Mouse (Mus musculus) left cerebral cortex, postnatal 14 days (tissue): Measurements from ENCODE around the gene Mapk3. TPM values are rescaled to one million over a fixed set of nuclear protein-coding genes. Genes with fewer than 3 reads are reported as not detected.
"Not testable (repeated sequence)": the region's sequence is repeated elsewhere in the genome, so short reads cannot be mapped to it uniquely, and the experiment has no call there.

Experiments used
- DNase-seq, 2 experiments: peaks; one replicate each; pipeline ENCODE4 v3.0.0; 2021 to 2022; ENCODE audit warnings: low spot score in 2 of 2, mixed read lengths in 1 of 2
- intact Hi-C: fragments of 180-260 bp; cut with DNase I; formaldehyde crosslinking; loops from one replicate; pipeline ENCODE4 v1.15.1; 2025
- long read RNA-seq, 2 experiments: library from polyadenylated mRNA; stranded (forward); transcript quantifications; one replicate each; pipeline ENCODE4 v2.0.0; 2021
- total RNA-seq, 2 experiments: library from RNA; stranded (reverse); gene quantifications; 2 replicates each; pipeline ENCODE4 v1.2.3; 2021

The Mapk3 gene
- 100 to 1,000 TPM; 209 to 214 TPM for total RNA-seq
- long read RNA-seq, experiment 1, transcript Mapk3-202 (9 exons, 1,800 nt): major isoform, 92 of 125 reads
- long read RNA-seq, experiment 1, partial matches to known transcripts: 22 of 125 reads
- long read RNA-seq, experiment 1, other reads (novel, unspliced or antisense): 11 of 125 reads
- long read RNA-seq, experiment 2, transcript Mapk3-202 (9 exons, 1,800 nt): major isoform, 73 of 106 reads
- long read RNA-seq, experiment 2, partial matches to known transcripts: 19 of 106 reads
- long read RNA-seq, experiment 2, other reads (novel, unspliced or antisense): 12 of 106 reads

GRCm38 (mm10) chr7:126759050-126759671 is at the start of gene Mapk3:
Mapk3 (plus strand) TSS chr7:126759601.
- intact Hi-C loops: no loop called here
- peak; percentile 91 to 94 for DNase-seq

- intact Hi-C loops: no loop called here
- DNase-seq: no peak
These were observed 49.1 kb upstream of the Mapk3 start for GRCm38 (mm10) chr7:126710266-126710665.

DNA sequence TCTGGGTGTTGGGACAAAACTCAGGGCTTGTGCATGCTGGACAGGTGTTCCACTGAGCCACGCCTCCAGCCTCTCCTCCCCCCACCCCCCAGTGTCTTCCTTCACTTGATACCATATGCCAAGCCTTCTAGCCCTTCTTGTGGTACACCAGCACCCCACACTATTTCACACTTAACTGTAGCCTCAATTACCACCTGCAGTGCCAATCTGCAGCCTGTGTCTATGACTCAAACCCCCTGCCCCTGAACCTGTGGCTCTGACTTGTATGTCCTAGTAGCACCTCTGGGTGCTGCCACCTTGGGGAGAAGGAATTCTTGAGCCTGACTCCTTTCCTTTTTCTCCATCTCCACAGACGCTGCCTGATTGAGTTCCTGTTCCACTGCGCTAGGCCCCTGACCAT is 47.5 kb upstream of the Mapk3 start:
- DNase-seq: no peak
- intact Hi-C loops: no loop called here

DNA sequence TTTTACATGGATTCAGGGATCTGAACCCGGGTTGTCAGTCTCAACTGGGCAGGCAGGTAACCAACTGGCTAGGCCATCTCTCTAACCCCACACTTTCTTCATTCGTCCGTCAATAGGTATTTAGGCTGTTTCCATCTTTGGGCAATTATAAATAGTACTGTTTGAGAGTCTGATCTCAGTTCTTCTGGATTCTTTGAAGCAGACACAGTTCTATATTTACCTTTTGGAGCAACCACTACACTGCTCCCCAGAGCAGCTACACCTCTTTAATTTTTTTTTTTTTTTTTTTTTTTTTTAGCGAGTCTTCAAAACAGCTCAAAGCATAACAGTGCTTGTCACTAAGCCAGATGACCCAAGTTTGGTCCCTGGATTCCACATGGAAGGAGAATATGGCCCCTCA is 43.7 kb upstream of the Mapk3 start:
- no peak for DNase-seq
- intact Hi-C loops: no loop called here

- no peak for DNase-seq
- intact Hi-C loops: no loop called here
These were observed 41.8 kb upstream of the Mapk3 start for GRCm38 (mm10) chr7:126717566-126717965.

DNA sequence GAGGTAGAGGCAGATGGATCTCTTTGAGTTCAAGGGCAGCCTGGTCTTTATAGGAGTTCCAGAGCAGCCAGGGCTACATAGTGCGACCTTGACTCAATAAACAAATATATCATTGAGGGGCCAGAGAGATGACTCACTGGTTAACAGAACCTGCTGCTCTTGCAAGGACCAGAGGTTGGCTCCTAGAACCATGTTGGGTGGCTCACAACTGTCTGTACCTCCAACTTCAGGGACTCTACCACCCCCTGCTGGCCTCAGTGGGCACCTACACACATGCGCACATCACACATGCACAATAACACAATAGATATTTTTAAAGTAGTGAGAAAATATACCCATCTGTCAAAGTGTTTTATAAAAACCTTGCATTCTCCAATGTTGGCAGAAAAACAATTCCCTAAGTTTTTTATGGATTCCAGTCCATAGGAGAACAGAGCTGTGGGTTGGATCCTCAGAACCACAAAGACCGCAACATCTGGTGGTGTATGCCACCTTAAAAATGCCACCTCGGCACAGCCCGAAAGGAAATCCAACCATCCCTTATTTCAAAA is 40.5 kb upstream of the Mapk3 start:
- intact Hi-C loops: no loop called here
- DNase-seq: no peak

DNA sequence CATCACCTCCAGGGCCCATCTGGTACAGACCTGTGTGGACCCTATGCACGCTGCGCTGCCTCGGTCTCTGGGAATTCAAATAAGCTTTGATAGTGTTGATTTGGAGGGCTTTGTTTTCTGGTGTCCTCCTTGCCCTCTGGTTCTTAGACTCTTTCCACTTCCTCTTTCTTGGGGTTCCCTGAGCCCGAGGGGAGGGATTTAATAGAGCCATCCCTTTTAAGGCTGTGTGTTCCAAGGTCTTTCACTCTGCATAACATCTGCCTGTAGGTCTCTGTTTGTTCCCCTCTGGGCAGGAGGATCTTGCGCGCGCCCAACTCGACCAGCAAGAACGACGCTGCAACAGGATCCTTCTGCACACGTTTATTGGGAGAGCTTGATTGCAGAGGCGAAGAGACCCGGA is 37.8 kb upstream of the Mapk3 start:
- no peak for DNase-seq
- intact Hi-C loops: no loop called here

- DNase-seq: no peak
- intact Hi-C loops: no loop called here
These were observed 34.3 kb upstream of the Mapk3 start for GRCm38 (mm10) chr7:126725077-126725476.

DNA sequence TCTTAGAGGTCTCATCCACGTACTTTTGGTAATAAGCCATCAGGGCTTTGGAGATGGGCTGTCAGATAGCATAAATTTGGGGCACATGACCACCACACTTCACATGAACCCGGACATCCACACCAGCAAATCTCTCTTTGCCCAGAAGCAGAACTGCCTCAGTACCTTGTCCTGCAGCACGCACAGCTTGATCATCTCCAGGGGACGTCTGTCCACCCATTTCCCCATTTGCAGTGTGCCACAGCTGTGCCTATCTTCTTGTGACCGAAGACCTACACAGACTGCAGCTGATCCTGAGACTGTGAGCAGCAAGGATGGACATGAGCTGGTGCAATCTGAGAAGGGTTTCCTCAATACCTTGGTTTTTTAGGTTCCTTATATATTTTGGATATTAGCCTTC is 33.7 kb upstream of the Mapk3 start:
- intact Hi-C loops: no loop called here
- no peak for DNase-seq

GRCm38 (mm10) chr7:126730256-126730789 is 29.1 kb upstream of the Mapk3 start:
- DNase-seq, intact Hi-C loops: not testable (repeated sequence)

DNA sequence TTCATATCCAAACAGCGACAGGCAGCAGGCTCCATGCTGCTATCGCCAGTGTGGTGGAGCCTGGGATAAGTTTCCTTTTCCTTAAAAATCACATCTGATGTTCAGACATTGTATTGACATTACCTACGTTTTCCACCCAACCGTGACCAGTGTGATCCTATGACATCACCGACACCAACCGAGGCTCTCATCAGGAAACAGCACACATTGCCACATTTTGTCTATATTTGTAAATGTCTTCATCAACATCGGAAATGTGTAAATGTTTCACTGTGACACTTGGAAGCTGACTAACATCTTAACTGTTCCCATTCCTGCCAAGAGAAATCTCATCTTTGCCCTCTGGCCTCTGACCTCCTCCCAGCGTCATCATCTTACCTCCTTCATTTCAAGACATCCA is 23.3 kb upstream of the Mapk3 start:
- intact Hi-C loops: no loop called here
- no peak for DNase-seq

DNA sequence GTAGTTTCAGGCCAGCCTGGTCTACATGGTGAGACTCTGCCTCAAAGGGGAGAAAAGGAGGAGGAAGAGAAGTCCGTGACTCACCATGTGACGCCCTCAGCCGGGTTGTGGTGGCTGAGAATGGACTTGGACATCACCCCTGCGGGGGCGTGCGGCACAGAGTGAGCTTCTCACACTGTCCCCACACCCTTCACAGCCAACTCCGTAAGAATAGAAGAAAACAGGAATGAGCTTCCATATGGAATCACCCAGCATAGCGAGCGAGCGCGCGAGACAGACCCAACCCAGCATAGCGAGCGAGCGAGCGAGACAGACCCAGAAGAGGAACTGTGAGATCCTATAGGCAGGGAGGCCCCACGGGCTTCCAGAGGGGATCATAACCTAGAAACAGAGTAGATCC is 19.9 kb upstream of the Mapk3 start:
- peak in 1 of 2 experiments; percentile 78 for DNase-seq
- intact Hi-C loops: no loop called here

- intact Hi-C loops: no loop called here
- DNase-seq: no peak
These were observed 19.2 kb upstream of the Mapk3 start for GRCm38 (mm10) chr7:126740132-126740735.

DNA sequence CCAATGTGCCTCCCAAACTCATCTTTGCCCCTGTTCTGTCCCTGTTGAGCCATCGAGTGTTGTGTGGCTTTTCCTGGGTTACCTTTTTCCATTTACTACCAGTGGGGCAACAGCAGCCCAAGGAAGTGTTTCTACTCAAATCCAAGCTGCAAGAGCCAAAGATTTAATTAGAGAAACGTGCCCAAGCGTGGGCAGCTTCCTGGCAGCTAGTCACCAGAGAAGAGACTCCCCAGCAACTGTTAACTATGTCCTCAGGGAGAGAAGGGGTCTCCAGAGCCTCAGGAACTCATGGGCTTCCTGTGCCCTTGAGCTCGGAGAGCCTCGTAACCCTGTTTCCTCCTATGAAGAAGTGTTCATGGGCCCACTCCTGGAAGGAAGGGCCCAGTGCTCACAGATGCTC is 18.4 kb upstream of the Mapk3 start:
- DNase-seq: no peak
- intact Hi-C loops: no loop called here

GRCm38 (mm10) chr7:126741452-126741851 is 17.9 kb upstream of the Mapk3 start:
- no peak for DNase-seq
- intact Hi-C loops: no loop called here

DNA sequence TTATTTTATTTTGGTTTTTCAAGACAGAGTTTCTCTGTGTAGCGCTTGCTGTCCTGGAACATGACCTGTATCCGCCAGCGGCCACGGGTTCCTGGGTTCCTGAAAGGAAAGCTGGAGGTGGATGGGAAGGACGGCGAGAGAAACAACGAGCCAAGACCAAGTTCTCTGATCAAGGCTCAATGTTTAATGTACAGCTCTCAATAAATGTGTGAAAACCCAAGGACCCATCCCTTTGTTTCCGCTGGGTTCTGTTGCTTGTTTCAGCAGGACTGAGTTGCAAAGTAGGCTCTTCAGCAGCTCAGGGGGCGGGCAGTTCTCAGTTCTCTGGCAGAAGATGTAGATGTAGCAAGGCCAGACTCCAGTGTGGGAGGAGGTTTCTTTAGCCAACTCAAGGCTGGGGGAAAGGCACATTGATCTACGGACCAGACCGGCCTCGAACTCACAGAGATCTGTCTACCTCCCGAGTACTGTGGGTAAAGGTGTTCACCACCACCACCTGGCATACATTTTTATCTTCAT is 17.4 kb upstream of the Mapk3 start:
- intact Hi-C loops: no loop called here
- DNase-seq: no peak

- no peak for DNase-seq
- intact Hi-C loops: no loop called here
These were observed 13.3 kb upstream of the Mapk3 start for GRCm38 (mm10) chr7:126746066-126746465.

- DNase-seq: no peak
- intact Hi-C loops: no loop called here
These were observed 12.6 kb upstream of the Mapk3 start for GRCm38 (mm10) chr7:126746798-126747197.

DNA sequence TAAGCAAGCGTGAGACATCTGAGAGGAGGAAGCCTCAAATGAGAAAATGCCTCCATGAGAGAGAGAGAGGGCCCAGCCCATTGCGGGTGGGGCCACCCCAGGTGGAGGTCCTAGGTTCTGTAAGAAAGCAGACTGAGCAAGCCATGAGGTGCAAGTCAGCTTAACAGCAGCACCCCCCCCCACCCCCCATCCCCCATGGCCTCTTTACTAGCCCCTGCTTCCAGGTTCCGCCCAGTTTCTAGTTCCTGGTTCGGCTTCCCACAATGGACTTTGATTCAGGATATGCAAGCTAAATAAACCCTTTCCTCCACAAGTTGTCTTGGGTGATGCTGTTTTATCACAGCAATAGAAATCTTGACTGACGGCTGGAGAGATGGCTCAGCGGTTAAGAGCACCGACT is 10.6 kb upstream of the Mapk3 start:
- DNase-seq: no peak
- intact Hi-C loops: no loop called here
